In the genomic region with DNA sequence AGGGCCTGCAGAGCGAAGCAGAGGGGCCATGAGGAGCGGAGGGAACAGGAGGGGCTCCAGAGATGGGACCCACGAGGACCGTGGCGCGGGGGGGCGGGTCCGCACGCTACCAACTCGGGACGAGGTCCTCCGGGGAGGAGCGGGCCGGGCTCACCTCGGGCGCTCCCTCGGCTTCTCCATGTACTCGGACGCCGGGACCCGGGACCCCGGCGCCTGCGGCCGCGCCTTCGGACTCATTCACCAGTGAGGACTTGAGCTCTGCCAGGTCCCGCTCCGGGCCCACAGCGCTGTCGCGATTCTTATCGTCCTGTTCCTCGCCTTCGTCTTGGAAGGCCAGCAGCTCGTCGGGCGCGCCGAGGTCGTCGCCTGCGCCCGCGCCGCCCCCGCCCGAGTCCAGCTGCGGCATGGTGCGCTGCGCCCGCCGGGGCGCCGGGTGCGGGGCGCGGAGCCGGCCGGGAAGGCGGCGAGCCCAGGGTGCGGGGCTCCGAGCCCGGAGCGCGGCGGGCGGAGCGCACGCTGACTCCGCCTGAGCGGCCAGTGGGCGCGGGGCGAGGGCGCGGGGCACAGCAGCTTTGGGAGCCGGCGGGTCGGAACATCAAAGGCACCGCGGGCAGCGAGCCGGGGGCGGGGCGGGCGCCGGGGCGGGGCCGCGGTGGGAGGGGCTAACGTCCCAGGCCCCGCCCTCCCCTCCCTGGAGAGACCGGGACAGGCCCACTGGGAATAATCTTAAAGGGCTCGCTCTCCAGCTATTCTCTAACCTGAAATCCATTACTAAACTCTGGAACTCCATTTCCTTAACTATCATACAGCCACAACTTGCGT, we compare ENCODE assay signal across 7 mouse cellular contexts. TPM values are rescaled to one million over a fixed set of nuclear protein-coding genes. Genes with fewer than 3 reads are reported as not detected.
A peak's percentile ranks its signal among the peaks of the same experiment; 100 is the strongest.
DNase-seq lines count a peak whose midpoint lies in the region; ATAC-seq and TF ChIP-seq lines count a peak whose summit lies in the region.

Gene Tcf7 (minus strand): TSS at position 241 of the 822 bp plus-strand sequence.

- H3K4me3 ChIP-seq in ES-Bruce4 (ENCODE audit: low read depth, low read length), result peak within 1 kb of the TSS; percentile 94
- peak within 1 kb of the TSS; percentile 60 for H3K4me3 ChIP-seq in forebrain, embryonic 14.5 days (ENCODE audit: low read depth, low read length)
- H3K4me3 ChIP-seq in hindbrain, embryonic 15.5 days, result peak within 1 kb of the TSS; percentile 69
- H3K4me3 ChIP-seq in limb, embryonic 12.5 days (replicated peaks), result peak within 1 kb of the TSS; percentile 65
- peak within 1 kb of the TSS; percentile 59 for H3K4me3 ChIP-seq in midbrain, embryonic 13.5 days (replicated peaks)
- H3K4me3 ChIP-seq in stomach, postnatal 0 days (ENCODE audit: low read depth, low read length), result peak within 1 kb of the TSS; percentile 57

- peak; percentile 84 to 95 for DNase-seq in adrenal gland, adult (ENCODE audit: inconsistent age in 2 of 2, low spot score in 1 of 2)
- DNase-seq in forebrain, embryonic 14.5 days (ENCODE audit: low spot score), result peak; percentile 66
- peak; percentile 88 for DNase-seq in stomach, postnatal 0 days (ENCODE audit: low spot score)

- no peak for TF ChIP-seq POLR2A in ES-Bruce4 (IDR thresholded peaks at IDR 0.05; ENCODE audit: insufficient read depth, low read length)

- TF ChIP-seq EP300 in ES-Bruce4 (IDR thresholded peaks at IDR 0.05; ENCODE audit: insufficient read depth, low read depth, low read length), result no peak
- TF ChIP-seq EP300 in stomach, postnatal 0 days (optimal IDR thresholded peaks at IDR 0.05), result no peak

- no peaks in the 10 kb centered on the region for H3K9me3 ChIP-seq in ES-Bruce4 (replicated peaks; ENCODE audit: control insufficient read depth, insufficient read depth, low read length, poor library complexity, severe bottlenecking)
- no peaks in the 10 kb centered on the region for H3K9me3 ChIP-seq in forebrain, embryonic 14.5 days (replicated peaks; ENCODE audit: control insufficient read depth, low read length)
- H3K9me3 ChIP-seq in hindbrain, embryonic 15.5 days, result no peaks in the 10 kb centered on the region
- H3K9me3 ChIP-seq in limb, embryonic 12.5 days, result no peaks in the 10 kb centered on the region
- no peaks in the 10 kb centered on the region for H3K9me3 ChIP-seq in midbrain, embryonic 13.5 days
- H3K9me3 ChIP-seq in stomach, postnatal 0 days (ENCODE audit: control insufficient read depth, low read length), result no peaks in the 10 kb centered on the region

- no peak within 1 kb of the TSS for H3K27ac ChIP-seq in ES-Bruce4 (ENCODE audit: insufficient read depth, low read length)
- no peak within 1 kb of the TSS for H3K27ac ChIP-seq in forebrain, embryonic 14.5 days (ENCODE audit: low read depth, low read length)
- 0 out of 2 replicates have a peak within 1 kb of the TSS, but pooled peaks have one; percentile 22 for H3K27ac ChIP-seq in hindbrain, embryonic 15.5 days (replicated peaks)
- H3K27ac ChIP-seq in limb, embryonic 12.5 days, result no peak within 1 kb of the TSS
- no peak within 1 kb of the TSS for H3K27ac ChIP-seq in midbrain, embryonic 13.5 days
- 0 out of 2 replicates have a peak within 1 kb of the TSS, but pooled peaks have one; percentile 24 for H3K27ac ChIP-seq in stomach, postnatal 0 days (replicated peaks)

- peak; percentile 85 for ATAC-seq in forebrain, embryonic 14.5 days
- ATAC-seq in hindbrain, embryonic 15.5 days (ENCODE audit: low FRiP score, low read depth), result peak; percentile 62; the same call in 1 of the 2 replicates
- ATAC-seq in limb, embryonic 12.5 days (ENCODE audit: insufficient number of reproducible peaks, insufficient read depth, low FRiP score, low TSS enrichment, low read depth), result peak; percentile 49
- peak; percentile 62 for ATAC-seq in midbrain, embryonic 13.5 days
- peak; percentile 83 for ATAC-seq in stomach, postnatal 0 days (ENCODE audit: low FRiP score, low TSS enrichment)

- no peaks in the 10 kb centered on the region for H3K27me3 ChIP-seq in ES-Bruce4 (ENCODE audit: control insufficient read depth, insufficient read depth, low read length, poor library complexity, severe bottlenecking)
- H3K27me3 ChIP-seq in forebrain, embryonic 14.5 days (replicated peaks; ENCODE audit: control insufficient read depth, insufficient read depth, low read length), result peaks cover 22% of the 10 kb centered on the region; the same call in 1 of the 2 replicates
- H3K27me3 ChIP-seq in hindbrain, embryonic 15.5 days, result peaks cover 36% of the 10 kb centered on the region
- H3K27me3 ChIP-seq in limb, embryonic 12.5 days, result peaks cover 49% of the 10 kb centered on the region
- H3K27me3 ChIP-seq in midbrain, embryonic 13.5 days, result peaks cover 63% of the 10 kb centered on the region
- no peaks in the 10 kb centered on the region for H3K27me3 ChIP-seq in stomach, postnatal 0 days (ENCODE audit: control insufficient read depth, insufficient read depth, low read length)

- under 1% methylated on average over 68 of the region's 97 CpGs for WGBS in forebrain, embryonic 14.5 days
- under 1% methylated on average over 58 of the region's 97 CpGs for WGBS in hindbrain, embryonic 15.5 days
- WGBS in limb, embryonic 12.5 days, result 1% methylated on average over 87 of the region's 97 CpGs
- WGBS in midbrain, embryonic 13.5 days, result under 1% methylated on average over 81 of the region's 97 CpGs
- under 1% methylated on average over 82 of the region's 97 CpGs for WGBS in stomach, postnatal 0 days

- H3K4me1 ChIP-seq in ES-Bruce4 (ENCODE audit: control insufficient read depth, insufficient read depth, low read length), result peaks cover 6% of the 10 kb centered on the region
- peaks cover 11% of the 10 kb centered on the region; the same call in 1 of the 2 replicates for H3K4me1 ChIP-seq in forebrain, embryonic 14.5 days (ENCODE audit: control insufficient read depth, insufficient read depth, low read length)
- H3K4me1 ChIP-seq in hindbrain, embryonic 15.5 days (replicated peaks), result peaks cover 32% of the 10 kb centered on the region
- H3K4me1 ChIP-seq in limb, embryonic 12.5 days (replicated peaks), result peaks cover 40% of the 10 kb centered on the region
- H3K4me1 ChIP-seq in midbrain, embryonic 13.5 days (replicated peaks), result peaks cover 37% of the 10 kb centered on the region
- peaks cover 2% of the 10 kb centered on the region; the same call in 1 of the 2 replicates for H3K4me1 ChIP-seq in stomach, postnatal 0 days (replicated peaks; ENCODE audit: control insufficient read depth, insufficient read depth)

- peak within 1 kb of the TSS; percentile 93 for H3K4me2 ChIP-seq in forebrain, embryonic 14.5 days (ENCODE audit: low read length)
- peak within 1 kb of the TSS; percentile 96 for H3K4me2 ChIP-seq in hindbrain, embryonic 15.5 days
- H3K4me2 ChIP-seq in limb, embryonic 12.5 days, result peak within 1 kb of the TSS; percentile 91
- peak within 1 kb of the TSS; percentile 95 for H3K4me2 ChIP-seq in midbrain, embryonic 13.5 days (replicated peaks)
- H3K4me2 ChIP-seq in stomach, postnatal 0 days (replicated peaks; ENCODE audit: low read depth), result peak within 1 kb of the TSS; percentile 90

- no peak for TF ChIP-seq CTCF in ES-Bruce4 (IDR thresholded peaks at IDR 0.05; ENCODE audit: low read depth, low read length)
- no peak for TF ChIP-seq CTCF in stomach, postnatal 0 days (IDR thresholded peaks at IDR 0.05; ENCODE audit: low read depth)

- peak within 1 kb of the TSS; percentile 78 for H3K9ac ChIP-seq in ES-Bruce4 (ENCODE audit: low read depth, poor library complexity, severe bottlenecking)
- peak within 1 kb of the TSS; percentile 69 for H3K9ac ChIP-seq in forebrain, embryonic 14.5 days (ENCODE audit: low read length)
- peak within 1 kb of the TSS; percentile 57 for H3K9ac ChIP-seq in hindbrain, embryonic 15.5 days
- peak within 1 kb of the TSS; percentile 70 for H3K9ac ChIP-seq in limb, embryonic 12.5 days (replicated peaks)
- H3K9ac ChIP-seq in midbrain, embryonic 13.5 days (replicated peaks), result peak within 1 kb of the TSS; percentile 68
- peak within 1 kb of the TSS; percentile 71 for H3K9ac ChIP-seq in stomach, postnatal 0 days (ENCODE audit: low read length)

- H3K36me3 ChIP-seq in ES-Bruce4 (ENCODE audit: control insufficient read depth, insufficient read depth, low read length, poor library complexity, severe bottlenecking), result no peaks in the 10 kb centered on the region
- H3K36me3 ChIP-seq in forebrain, embryonic 14.5 days (ENCODE audit: control insufficient read depth, insufficient read depth, low read length), result no peaks in the 10 kb centered on the region
- H3K36me3 ChIP-seq in hindbrain, embryonic 15.5 days, result no peaks in the 10 kb centered on the region
- H3K36me3 ChIP-seq in limb, embryonic 12.5 days, result no peaks in the 10 kb centered on the region; the same call in 1 of the 2 replicates
- H3K36me3 ChIP-seq in midbrain, embryonic 13.5 days, result no peaks in the 10 kb centered on the region
- H3K36me3 ChIP-seq in stomach, postnatal 0 days (ENCODE audit: control insufficient read depth, insufficient read depth, low read length), result no peaks in the 10 kb centered on the region

RNA-seq across cellular contexts. Expression of gene Tcf7, which starts in this region (rescaled TPM):
- polyA plus RNA-seq in ES-Bruce4 (2011; ENCODE audit: insufficient read depth, insufficient read length, low read depth, missing spikeins), result 68.6 and 79.1 TPM in 2 replicates
- 2.6 and 4.0 TPM in 2 replicates for polyA plus RNA-seq in forebrain, embryonic 14.5 days (2014; fragmentation: Nextera tagmentation; extraction: Ambion mirVana)
- polyA plus RNA-seq in hindbrain, embryonic 15.5 days (2015; fragmentation: Nextera tagmentation; extraction: Ambion mirVana), result 5.2 and 5.8 TPM in 2 replicates
- 12.6 and 13.7 TPM in 2 replicates for polyA plus RNA-seq in limb, embryonic 12.5 days (2016; fragmentation: Nextera tagmentation; extraction: Ambion mirVana)
- polyA plus RNA-seq in midbrain, embryonic 13.5 days (2015; fragmentation: Nextera tagmentation; extraction: Ambion mirVana), result 3.1 and 4.2 TPM in 2 replicates
- 3.6 and 3.7 TPM in 2 replicates for polyA plus RNA-seq in stomach, postnatal 0 days (2015; fragmentation: Nextera tagmentation; extraction: Ambion mirVana)

Comparison
In these comparisons a context has a peak if more than half of its experiments do, and no peak if none do; other contexts are left out.
1. H3K27ac ChIP-seq: peak in hindbrain, embryonic 15.5 days (single experiment) and stomach, postnatal 0 days (single experiment); none in ES-Bruce4 (single experiment), forebrain, embryonic 14.5 days (single experiment), limb, embryonic 12.5 days (single experiment) and midbrain, embryonic 13.5 days (single experiment).
2. Peak in every context shown above with its lines, with median percentiles within 50 percentile points of each other: H3K4me3 ChIP-seq, H3K9ac ChIP-seq, DNase-seq, ATAC-seq and H3K4me2 ChIP-seq.